Mouse (Mus musculus): ENCODE measurements around the gene Klhl26. TPM values are rescaled to one million over a fixed set of nuclear protein-coding genes. Genes with fewer than 3 reads are reported as not detected.

Klhl26 gene
- polyA plus RNA-seq, 1 experiment from 2014 or later, result 19.6 TPM

DNA sequence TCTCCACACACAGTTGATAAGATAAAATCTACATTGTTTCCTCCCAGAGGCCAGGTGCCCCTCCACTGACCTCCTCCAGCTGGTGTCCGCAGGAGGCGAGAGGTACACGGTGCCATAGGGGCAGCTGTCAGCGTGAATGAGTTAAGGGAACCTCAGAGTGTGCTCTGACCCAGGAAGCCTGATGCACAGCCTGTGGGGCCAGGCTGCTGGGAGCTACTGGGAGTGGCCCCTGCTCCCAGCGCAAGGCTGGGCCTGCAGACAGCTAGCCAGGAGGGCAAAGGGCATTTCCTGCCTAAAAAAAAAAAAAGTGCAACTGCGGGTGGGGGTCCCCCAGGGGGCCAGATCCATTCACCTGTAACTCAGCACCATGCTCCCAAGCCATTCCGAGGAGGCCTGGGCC is 71.6 kb downstream of the Klhl26 start:
- Histone ChIP-seq H3K27me3 (replicated peaks; ENCODE audit: control insufficient read depth, insufficient read depth, low read length) (no peaks in the 10 kb centered on the region), H3K27ac (ENCODE audit: low read depth, low read length) (no peak overlapping the region), H3K4me1 (ENCODE audit: control insufficient read depth, insufficient read depth, low read length) (peaks cover 5% of the 10 kb centered on the region; the same call in 1 of the 2 replicates), H3K9ac (ENCODE audit: low read length) (no peak overlapping the region), H3K36me3 (ENCODE audit: control insufficient read depth, insufficient read depth, low read length) (peaks cover 5% of the 10 kb centered on the region), H3K9me3 (replicated peaks; ENCODE audit: control insufficient read depth, low read length) (no peaks in the 10 kb centered on the region), H3K4me2 (ENCODE audit: low read length) (no peak overlapping the region), H3K4me3 (ENCODE audit: low read depth, low read length) (no peak overlapping the region)
- ATAC-seq (no peak), DNase-seq (ENCODE audit: low spot score) (no peak)
- WGBS, result 78% methylated on average over 7 of the region's 7 CpGs

- Histone ChIP-seq H3K4me1 (ENCODE audit: control insufficient read depth, insufficient read depth, low read length) (peaks cover 5% of the 10 kb centered on the region; the same call in 1 of the 2 replicates), H3K27ac (ENCODE audit: low read depth, low read length) (no peak overlapping the region), H3K27me3 (replicated peaks; ENCODE audit: control insufficient read depth, insufficient read depth, low read length) (no peaks in the 10 kb centered on the region), H3K9me3 (replicated peaks; ENCODE audit: control insufficient read depth, low read length) (no peaks in the 10 kb centered on the region), H3K4me2 (ENCODE audit: low read length) (no peak overlapping the region), H3K36me3 (ENCODE audit: control insufficient read depth, insufficient read depth, low read length) (peaks cover 10% of the 10 kb centered on the region), H3K4me3 (ENCODE audit: low read depth, low read length) (no peak overlapping the region), H3K9ac (ENCODE audit: low read length) (no peak overlapping the region)
- 94% methylated on average over 3 of the region's 3 CpGs for whole genome bisulfite sequencing
- DNase-seq (ENCODE audit: low spot score) (no peak), ATAC-seq (no peak)
Observed at GRCm38 (mm10) chr8:70404212-70404611, 72.6 kb downstream of the Klhl26 start.

Other genes starting within 250 kb of the Klhl26 start
- 55.6 and 71.5 TPM in 2 replicates for gene Sugp2, start 242.7 kb downstream of the Klhl26 start, polyA plus RNA-seq (2014; fragmentation: Nextera tagmentation; extraction: Ambion mirVana)
- gene Armc6, start 242.5 kb downstream of the Klhl26 start, polyA plus RNA-seq (2014; fragmentation: Nextera tagmentation; extraction: Ambion mirVana), result 79.2 and 96.7 TPM in 2 replicates
- gene Homer3, start 194.1 kb downstream of the Klhl26 start, polyA plus RNA-seq (2014; fragmentation: Nextera tagmentation; extraction: Ambion mirVana), result 31.5 and 42.8 TPM in 2 replicates
- 51.5 and 52.3 TPM in 2 replicates for gene Ddx49, start 174.5 kb downstream of the Klhl26 start, polyA plus RNA-seq (2014; fragmentation: Nextera tagmentation; extraction: Ambion mirVana)
- gene Cope, start 174.4 kb downstream of the Klhl26 start, polyA plus RNA-seq (2014; fragmentation: Nextera tagmentation; extraction: Ambion mirVana), result 305 and 332 TPM in 2 replicates
- gene Cers1, start 161.2 kb downstream of the Klhl26 start, polyA plus RNA-seq (2014; fragmentation: Nextera tagmentation; extraction: Ambion mirVana), result 20.8 and 27.6 TPM in 2 replicates
- gene Gdf1, start 147.2 kb downstream of the Klhl26 start, polyA plus RNA-seq (2014; fragmentation: Nextera tagmentation; extraction: Ambion mirVana), result 2.1 and 4.2 TPM in 2 replicates
- 11.8 and 14.0 TPM in 2 replicates for gene Upf1, start 123.7 kb downstream of the Klhl26 start, polyA plus RNA-seq (2014; fragmentation: Nextera tagmentation; extraction: Ambion mirVana)
- gene Comp, start 103.4 kb downstream of the Klhl26 start, polyA plus RNA-seq (2014; fragmentation: Nextera tagmentation; extraction: Ambion mirVana), result 0.48 TPM in 1 of 2 replicates, not detected in the other
- 23.9 and 30.7 TPM in 2 replicates for gene Crtc1, start 37.4 kb downstream of the Klhl26 start, polyA plus RNA-seq (2014; fragmentation: Nextera tagmentation; extraction: Ambion mirVana)
- gene Tmem59l, start 10.4 kb upstream of the Klhl26 start, polyA plus RNA-seq (2014; fragmentation: Nextera tagmentation; extraction: Ambion mirVana), result 84.4 and 87.4 TPM in 2 replicates
- 1.7 and 3.2 TPM in 2 replicates for gene Crlf1, start 16.2 kb upstream of the Klhl26 start, polyA plus RNA-seq (2014; fragmentation: Nextera tagmentation; extraction: Ambion mirVana)
- 174 and 199 TPM in 2 replicates for gene Rex1bd, start 29.8 kb upstream of the Klhl26 start, polyA plus RNA-seq (2014; fragmentation: Nextera tagmentation; extraction: Ambion mirVana)
- gene Uba52, start 33.8 kb upstream of the Klhl26 start, polyA plus RNA-seq (2014; fragmentation: Nextera tagmentation; extraction: Ambion mirVana), result 709 and 911 TPM in 2 replicates
- gene Fkbp8, start 50.8 kb upstream of the Klhl26 start, polyA plus RNA-seq (2014; fragmentation: Nextera tagmentation; extraction: Ambion mirVana), result 363 and 380 TPM in 2 replicates
- 49.1 and 57.9 TPM in 2 replicates for gene Kxd1, start 51.0 kb upstream of the Klhl26 start, polyA plus RNA-seq (2014; fragmentation: Nextera tagmentation; extraction: Ambion mirVana)
- gene Ell, start 62.5 kb upstream of the Klhl26 start, polyA plus RNA-seq (2014; fragmentation: Nextera tagmentation; extraction: Ambion mirVana), result 15.1 TPM in 2 replicates
- gene Isyna1, start 117.4 kb upstream of the Klhl26 start, polyA plus RNA-seq (2014; fragmentation: Nextera tagmentation; extraction: Ambion mirVana), result 59.0 and 75.1 TPM in 2 replicates
- 135 and 147 TPM in 2 replicates for gene Ssbp4, start 131.9 kb upstream of the Klhl26 start, polyA plus RNA-seq (2014; fragmentation: Nextera tagmentation; extraction: Ambion mirVana)
- gene Lrrc25, start 139.2 kb upstream of the Klhl26 start, polyA plus RNA-seq (2014; fragmentation: Nextera tagmentation; extraction: Ambion mirVana), result 0.89 and 1.9 TPM in 2 replicates
- gene Gdf15, start 155.5 kb upstream of the Klhl26 start, polyA plus RNA-seq (2014; fragmentation: Nextera tagmentation; extraction: Ambion mirVana), result 0.16 and 0.20 TPM in 2 replicates
- 85.7 and 101 TPM in 2 replicates for gene Pgpep1, start 183.4 kb upstream of the Klhl26 start, polyA plus RNA-seq (2014; fragmentation: Nextera tagmentation; extraction: Ambion mirVana)
- 200 and 220 TPM in 2 replicates for gene Lsm4, start 196.3 kb upstream of the Klhl26 start, polyA plus RNA-seq (2014; fragmentation: Nextera tagmentation; extraction: Ambion mirVana)
- gene Jund, start 222.0 kb upstream of the Klhl26 start, polyA plus RNA-seq (2014; fragmentation: Nextera tagmentation; extraction: Ambion mirVana), result 87.2 and 94.0 TPM in 2 replicates
- 0.06 and 0.10 TPM in 2 replicates for gene Iqcn, start 226.5 kb upstream of the Klhl26 start, polyA plus RNA-seq (2014; fragmentation: Nextera tagmentation; extraction: Ambion mirVana)
- gene Gm3336, start 241.6 kb upstream of the Klhl26 start, polyA plus RNA-seq (2014; fragmentation: Nextera tagmentation; extraction: Ambion mirVana), result not detected in 2 replicates
- not detected in 2 replicates for gene Pde4c, start 246.8 kb upstream of the Klhl26 start, polyA plus RNA-seq (2014; fragmentation: Nextera tagmentation; extraction: Ambion mirVana)

All from forebrain, embryonic 14.5 days (tissue).